Mouse (Mus musculus): ENCODE results near the gene Nfkbil1.

GRCm38 (mm10) chr17:35175968-35176367 is 59.6 kb downstream of the Nfkbil1 start, which contains the start of gene Aif1:
- TF ChIP-seq CTCF (IDR thresholded peaks at IDR 0.05) (no peak), EP300 (IDR thresholded peaks at IDR 0.05) (no peak)
